Comparison of ENCODE assay signal across 11 mouse cellular contexts in the genomic region with DNA sequence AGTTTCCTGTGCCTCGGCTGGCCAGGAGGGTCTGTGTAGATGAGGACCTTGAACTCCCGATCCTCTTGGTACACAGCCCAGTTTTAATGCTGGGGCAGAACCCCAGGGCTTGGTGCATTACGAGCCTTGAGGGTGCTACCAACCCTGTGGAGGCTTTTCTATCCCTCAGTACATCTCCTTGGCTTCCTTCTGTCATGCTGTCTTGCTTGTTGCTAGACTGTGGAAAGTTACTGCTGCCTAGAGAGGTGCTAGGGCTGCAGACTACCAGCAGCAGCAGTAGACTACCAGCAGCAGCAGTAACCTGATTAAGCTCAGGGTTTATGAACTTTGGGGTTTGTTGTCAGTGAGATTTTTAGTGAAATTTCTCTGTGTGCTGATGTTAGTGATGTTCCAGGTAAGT. TPM values are rescaled to one million over a fixed set of nuclear protein-coding genes. Genes with fewer than 3 reads are reported as not detected.
DNase-seq lines count a peak whose midpoint lies in the region; ATAC-seq and TF ChIP-seq lines count a peak whose summit lies in the region.
"Had no signal": no experiment of that assay in that cellular context is flagged by ENCODE, and none has a peak within 500 bp of the region (broad histone marks: within the 10 kb centered on the region; RNA-seq: fewer than 3 reads in every experiment).

No protein-coding gene starts in this region.

- no peak overlapping the region for H3K4me3 ChIP-seq in heart, adult 2 months
- no peak overlapping the region for H3K4me3 ChIP-seq in heart, embryonic 11.5 days (ENCODE audit: low read depth, low read length)
- no peak overlapping the region for H3K4me3 ChIP-seq in liver, adult 2 months (ENCODE audit: insufficient read depth, low read depth, low read length)
- H3K4me3 ChIP-seq in liver, embryonic 11.5 days (ENCODE audit: low read depth, low read length): no peak overlapping the region
- no peak overlapping the region for H3K4me3 ChIP-seq in embryonic fibroblast, embryonic 13.5 days (ENCODE audit: insufficient read depth, low read length)
- no peak overlapping the region for H3K4me3 ChIP-seq in midbrain, embryonic 14.5 days (replicated peaks; ENCODE audit: low read depth, low read length)

- H3K36me3 ChIP-seq in heart, adult 2 months (ENCODE audit: control insufficient read depth, insufficient read depth, low read length): peaks cover 42% of the 10 kb centered on the region
- peaks cover 13% of the 10 kb centered on the region for H3K36me3 ChIP-seq in heart, embryonic 11.5 days (ENCODE audit: control insufficient read depth, insufficient read depth, low read length)
- peaks cover 7% of the 10 kb centered on the region for H3K36me3 ChIP-seq in liver, adult 2 months (ENCODE audit: control insufficient read depth, insufficient read depth, low read length)
- H3K36me3 ChIP-seq in liver, embryonic 11.5 days (ENCODE audit: control insufficient read depth, insufficient read depth, low read length): peaks cover 52% of the 10 kb centered on the region
- peaks cover 46% of the 10 kb centered on the region for H3K36me3 ChIP-seq in midbrain, embryonic 14.5 days (ENCODE audit: control insufficient read depth, insufficient read depth, low read length)

- H3K27ac ChIP-seq in heart, adult 2 months: peak overlapping the region; percentile 33
- H3K27ac ChIP-seq in heart, embryonic 11.5 days (ENCODE audit: low read depth, low read length): no peak overlapping the region
- H3K27ac ChIP-seq in liver, adult 2 months (replicated peaks; ENCODE audit: insufficient read depth, low read depth, low read length): no peak overlapping the region
- no peak overlapping the region for H3K27ac ChIP-seq in liver, embryonic 11.5 days (ENCODE audit: low read depth, low read length)
- 0 out of 2 replicates have a peak overlapping the region, but pooled peaks have one; percentile 3 for H3K27ac ChIP-seq in embryonic fibroblast, embryonic 13.5 days (ENCODE audit: insufficient read depth, low read length)
- H3K27ac ChIP-seq in midbrain, embryonic 14.5 days (replicated peaks; ENCODE audit: low read depth, low read length): no peak overlapping the region

- H3K4me2 ChIP-seq in heart, embryonic 11.5 days: no peak overlapping the region
- H3K4me2 ChIP-seq in liver, embryonic 11.5 days: no peak overlapping the region
- 0 out of 2 replicates have a peak overlapping the region, but pooled peaks have one; percentile 8 for H3K4me2 ChIP-seq in midbrain, embryonic 14.5 days (ENCODE audit: low read length)

- no peak for TF ChIP-seq EP300 in heart, adult 2 months (IDR thresholded peaks at IDR 0.05; ENCODE audit: insufficient read depth, low read depth, low read length)

- H3K9ac ChIP-seq in heart, adult 2 months (ENCODE audit: low read depth, low read length): no peak overlapping the region
- H3K9ac ChIP-seq in heart, embryonic 11.5 days (ENCODE audit: low read depth, low read length): no peak overlapping the region
- 0 out of 2 replicates have a peak overlapping the region, but pooled peaks have one; percentile 2 for H3K9ac ChIP-seq in liver, adult 2 months (ENCODE audit: low read depth, low read length)
- H3K9ac ChIP-seq in liver, embryonic 11.5 days (ENCODE audit: low read depth, low read length): no peak overlapping the region
- H3K9ac ChIP-seq in midbrain, embryonic 14.5 days (replicated peaks; ENCODE audit: low read length): 0 out of 2 replicates have a peak overlapping the region, but pooled peaks have one; percentile 10

- no peak for TF ChIP-seq CTCF in heart, adult 2 months (IDR thresholded peaks at IDR 0.05)
- TF ChIP-seq CTCF in liver, adult 2 months (IDR thresholded peaks at IDR 0.05; ENCODE audit: low read depth, low read length): no peak
- no peak for TF ChIP-seq CTCF in embryonic fibroblast, embryonic 13.5 days (IDR thresholded peaks at IDR 0.05; ENCODE audit: borderline replicate concordance, insufficient read depth, low read length)

- peaks cover 46% of the 10 kb centered on the region for H3K4me1 ChIP-seq in heart, adult 2 months (ENCODE audit: control insufficient read depth, insufficient read depth, low read length)
- H3K4me1 ChIP-seq in heart, embryonic 11.5 days (ENCODE audit: control insufficient read depth, insufficient read depth, low read length): peaks cover 65% of the 10 kb centered on the region
- H3K4me1 ChIP-seq in liver, adult 2 months (ENCODE audit: control insufficient read depth, insufficient read depth, low read length): peaks cover 39% of the 10 kb centered on the region
- peaks cover 38% of the 10 kb centered on the region for H3K4me1 ChIP-seq in liver, embryonic 11.5 days (replicated peaks; ENCODE audit: control insufficient read depth, insufficient read depth, low read length)
- peaks cover 59% of the 10 kb centered on the region for H3K4me1 ChIP-seq in embryonic fibroblast, embryonic 13.5 days (ENCODE audit: control insufficient read depth, insufficient read depth, low read length)
- peaks cover 76% of the 10 kb centered on the region for H3K4me1 ChIP-seq in midbrain, embryonic 14.5 days (ENCODE audit: control insufficient read depth, insufficient read depth, low read length)

- whole genome bisulfite sequencing in heart, adult 2 months: 36% methylated on average over 3 of the region's 3 CpGs
- 80% methylated on average over 3 of the region's 3 CpGs for WGBS in heart, embryonic 11.5 days (ENCODE audit: insufficient replicate concordance)
- 13% methylated on average over 3 of the region's 3 CpGs for WGBS in liver, adult 2 months
- 80% methylated on average over 3 of the region's 3 CpGs for WGBS in liver, embryonic 11.5 days
- WGBS in midbrain, embryonic 14.5 days: 78% methylated on average over 3 of the region's 3 CpGs

- no peak for ATAC-seq in heart, embryonic 11.5 days (replicated peaks; ENCODE audit: insufficient number of reproducible peaks, low FRiP score, low TSS enrichment)
- no peak for ATAC-seq in liver, embryonic 11.5 days (replicated peaks; ENCODE audit: low FRiP score)
- ATAC-seq in midbrain, embryonic 14.5 days (ENCODE audit: low FRiP score, low TSS enrichment): no peak

- DNase-seq in heart, adult 2 months: no peak
- no peak for DNase-seq in liver, adult 2 months (ENCODE audit: extremely low read depth, low read depth, low spot score)
- DNase-seq in liver, embryonic 11.5 days (ENCODE audit: low spot score): no peak
- no peak for DNase-seq in midbrain, embryonic 14.5 days
- DNase-seq in embryo, embryonic 10 days (ENCODE audit: low spot score): no peak
- no peak for DNase-seq in thymus, adult 18-20 months
- DNase-seq: kidney, postnatal 25 days; lung, postnatal 4 days had no signal

- no peaks in the 10 kb centered on the region for H3K9me3 ChIP-seq in heart, embryonic 11.5 days (replicated peaks; ENCODE audit: control insufficient read depth, low read length)
- no peaks in the 10 kb centered on the region for H3K9me3 ChIP-seq in liver, embryonic 11.5 days (ENCODE audit: control insufficient read depth, low read length)
- H3K9me3 ChIP-seq in midbrain, embryonic 14.5 days (ENCODE audit: control insufficient read depth, low read length): no peaks in the 10 kb centered on the region

- peaks cover 4% of the 10 kb centered on the region for H3K79me2 ChIP-seq in heart, adult 2 months (replicated peaks; ENCODE audit: control insufficient read depth, insufficient read depth, low read length)
- peaks cover 42% of the 10 kb centered on the region for H3K79me2 ChIP-seq in liver, adult 2 months (ENCODE audit: control insufficient read depth, insufficient read depth, low read length)

- H3K27me3 ChIP-seq in heart, adult 2 months (ENCODE audit: control insufficient read depth, insufficient read depth, low read length): no peaks in the 10 kb centered on the region
- no peaks in the 10 kb centered on the region for H3K27me3 ChIP-seq in heart, embryonic 11.5 days (ENCODE audit: control insufficient read depth, insufficient read depth, low read length)
- H3K27me3 ChIP-seq in liver, adult 2 months (ENCODE audit: control insufficient read depth, insufficient read depth, low read length): no peaks in the 10 kb centered on the region
- no peaks in the 10 kb centered on the region for H3K27me3 ChIP-seq in liver, embryonic 11.5 days (replicated peaks; ENCODE audit: control insufficient read depth, insufficient read depth, low read length)
- no peaks in the 10 kb centered on the region for H3K27me3 ChIP-seq in midbrain, embryonic 14.5 days (ENCODE audit: control insufficient read depth, insufficient read depth, low read length)
- H3K27me3 ChIP-seq: CH12.LX had no signal

- intact Hi-C loops in heart, adult 2 months (cut with DNase I): no loop called here

- TF ChIP-seq POLR2A in heart, adult 2 months (IDR thresholded peaks at IDR 0.05; ENCODE audit: insufficient read depth, low read depth, low read length): no peak
- no peak for TF ChIP-seq POLR2A in liver, adult 2 months (IDR thresholded peaks at IDR 0.05; ENCODE audit: extremely low read depth, insufficient read depth, low read length)
- no peak for TF ChIP-seq POLR2A in embryonic fibroblast, embryonic 13.5 days (IDR thresholded peaks at IDR 0.05; ENCODE audit: low read depth, low read length)

RNA-seq across cellular contexts. Expression of a gene that starts 5.9 kb away (rescaled TPM):
- 100 to 1,000 TPM; 101 to 127 TPM for total RNA-seq in heart, adult 2 months (2021)
- polyA plus RNA-seq in heart, adult 2 months (2012; rRNA removed): 59.7 and 87.8 TPM in 2 replicates
- polyA plus RNA-seq in heart, embryonic 11.5 days (2014; fragmentation: Nextera tagmentation; extraction: Ambion mirVana): 216 and 225 TPM in 2 replicates
- 100 TPM in 2 replicates for total RNA-seq in liver, adult 2 months (2014; rRNA removed)
- polyA plus RNA-seq in liver, adult 2 months (2012; rRNA removed): 34.9 and 36.4 TPM in 2 replicates
- 276 and 285 TPM in 2 replicates for polyA plus RNA-seq in liver, embryonic 11.5 days (2014; fragmentation: Nextera tagmentation; extraction: Ambion mirVana)
- 231 and 241 TPM in 2 replicates for polyA plus RNA-seq in embryonic fibroblast, embryonic 13.5 days (2011; ENCODE audit: insufficient read length, low read depth, missing spikeins)
- polyA plus RNA-seq in midbrain, embryonic 14.5 days (2014; fragmentation: Nextera tagmentation; extraction: Ambion mirVana): 232 and 238 TPM in 2 replicates

RNA-seq across cellular contexts. Expression of a gene that starts 23.4 kb away (rescaled TPM):
- under 1 TPM in 1 of 2 experiments, not detected in 1; 0.16 TPM for total RNA-seq in heart, adult 2 months (2021)
- polyA plus RNA-seq in heart, adult 2 months (2012; rRNA removed): 0.08 and 0.12 TPM in 2 replicates
- 0.47 and 0.51 TPM in 2 replicates for polyA plus RNA-seq in heart, embryonic 11.5 days (2014; fragmentation: Nextera tagmentation; extraction: Ambion mirVana)
- total RNA-seq in liver, adult 2 months (2014; rRNA removed): not detected in 2 replicates
- polyA plus RNA-seq in liver, adult 2 months (2012; rRNA removed): not detected in 2 replicates
- polyA plus RNA-seq in liver, embryonic 11.5 days (2014; fragmentation: Nextera tagmentation; extraction: Ambion mirVana): 0.32 and 0.39 TPM in 2 replicates
- polyA plus RNA-seq in embryonic fibroblast, embryonic 13.5 days (2011; ENCODE audit: insufficient read length, low read depth, missing spikeins): not detected in 2 replicates
- not detected in 2 replicates for polyA plus RNA-seq in midbrain, embryonic 14.5 days (2014; fragmentation: Nextera tagmentation; extraction: Ambion mirVana)

RNA-seq across cellular contexts. Expression of a gene that starts 42.6 kb away (rescaled TPM):
- 1 to 10 TPM in 1 of 2 experiments, under 1 TPM in 1; 0.81 to 1.5 TPM for total RNA-seq in heart, adult 2 months (2021)
- 2.4 and 2.9 TPM in 2 replicates for polyA plus RNA-seq in heart, adult 2 months (2012; rRNA removed)
- 1.7 and 2.7 TPM in 2 replicates for polyA plus RNA-seq in heart, embryonic 11.5 days (2014; fragmentation: Nextera tagmentation; extraction: Ambion mirVana)
- total RNA-seq in liver, adult 2 months (2014; rRNA removed): 1.5 and 3.0 TPM in 2 replicates
- polyA plus RNA-seq in liver, adult 2 months (2012; rRNA removed): 0.82 and 1.7 TPM in 2 replicates
- 3.1 and 4.3 TPM in 2 replicates for polyA plus RNA-seq in liver, embryonic 11.5 days (2014; fragmentation: Nextera tagmentation; extraction: Ambion mirVana)
- polyA plus RNA-seq in embryonic fibroblast, embryonic 13.5 days (2011; ENCODE audit: insufficient read length, low read depth, missing spikeins): 1.2 and 3.1 TPM in 2 replicates
- 1.8 and 2.5 TPM in 2 replicates for polyA plus RNA-seq in midbrain, embryonic 14.5 days (2014; fragmentation: Nextera tagmentation; extraction: Ambion mirVana)

Comparison
In these comparisons a context has a peak if more than half of its experiments do, and no peak if none do; other contexts are left out.
1. H3K27ac ChIP-seq: peak in heart, adult 2 months (single experiment) and embryonic fibroblast, embryonic 13.5 days (single experiment); none in heart, embryonic 11.5 days (single experiment), liver, adult 2 months (single experiment), liver, embryonic 11.5 days (single experiment) and midbrain, embryonic 14.5 days (single experiment).
2. H3K9ac ChIP-seq: peak in liver, adult 2 months (single experiment) and midbrain, embryonic 14.5 days (single experiment); none in heart, adult 2 months (single experiment), heart, embryonic 11.5 days (single experiment) and liver, embryonic 11.5 days (single experiment).